Mouse (Mus musculus) hindbrain, embryonic 14.5 days (tissue): ENCODE results near the gene Adam12. TPM values are rescaled to one million over a fixed set of nuclear protein-coding genes. Genes with fewer than 3 reads are reported as not detected.

ENCODE experiments used
- ATAC-seq: fragments of 200-750 bp; cut with Nextera tagmentation; 2 replicates; pipeline ENCODE4 v1.8.0; 2017; ENCODE audit warnings: moderate number of reproducible peaks, mild to moderate bottlenecking, moderate TSS enrichment, moderate library complexity; ENCODE audit not compliant: low FRiP score
- DNase-seq: peaks from one replicate; pipeline ENCODE4 v3.0.0-alpha.2; 2015; ENCODE audit warnings: low spot score
- H3K27ac ChIP-seq: fragments of 300-500 bp; sonication (generic); 2 replicates; pipeline ENCODE4 v1.5.1; 2014; ENCODE audit warnings: mild to moderate bottlenecking, moderate library complexity
- H3K27me3 ChIP-seq: fragments of 300-500 bp; sonication (generic); 2 replicates; pipeline ENCODE4 v1.6.1; 2014; ENCODE audit warnings: mild to moderate bottlenecking, low read length, mixed read lengths; ENCODE audit not compliant: control insufficient read depth, insufficient read depth
- H3K36me3 ChIP-seq: fragments of 300-500 bp; sonication (generic); replicated peaks from 2 replicates; pipeline ENCODE4 v1.6.1; 2014; ENCODE audit not compliant: control insufficient read depth, insufficient read depth
- H3K4me1 ChIP-seq: fragments of 300-500 bp; sonication (generic); replicated peaks from 2 replicates; pipeline ENCODE4 v1.6.1; 2014; ENCODE audit warnings: antibody characterized with exemption, low read length, mixed read lengths; ENCODE audit not compliant: control insufficient read depth, insufficient read depth
- H3K4me2 ChIP-seq: fragments of 300-500 bp; sonication (generic); replicated peaks from 2 replicates; pipeline ENCODE4 v1.6.1; 2014; ENCODE audit warnings: mild to moderate bottlenecking, moderate library complexity
- H3K4me3 ChIP-seq: fragments of 300-500 bp; sonication (generic); replicated peaks from 2 replicates; pipeline ENCODE4 v1.5.1; 2014; ENCODE audit warnings: mild to moderate bottlenecking, low read length
- H3K9ac ChIP-seq: fragments of 300-500 bp; sonication (generic); 2 replicates; pipeline ENCODE4 v1.6.1; 2014
- H3K9me3 ChIP-seq: fragments of 300-500 bp; sonication (generic); 2 replicates; pipeline ENCODE4 v1.6.1; 2016; ENCODE audit warnings: low read length; ENCODE audit not compliant: control insufficient read depth
- WGBS: fragments of 180-500 bp; shearing (Covaris S2); extraction: QIAGEN DNeasy Blood & Tissue Kit; methylation state at CpG from one replicate; pipeline ENCODE4 v1.1.7; 2014; 5-methylcytosine and 5-hydroxymethylcytosine counted together
- polyA plus RNA-seq: library from polyadenylated mRNA; unstranded; fragments of >200 nt; fragmentation: Nextera tagmentation; extraction: Ambion mirVana; gene quantifications from 2 replicates; pipeline ENCODE4 v1.2.1, GENCODE M21; 2014

The Adam12 gene
- polyA plus RNA-seq, 1 experiment from 2014 or later = 7.0 TPM

- no peaks in the 10 kb centered on the region for H3K9me3 ChIP-seq
- H3K4me3 ChIP-seq = no peak overlapping the region
- no peak overlapping the region for H3K4me2 ChIP-seq
- no peaks in the 10 kb centered on the region for H3K36me3 ChIP-seq
- no peak overlapping the region for H3K27ac ChIP-seq
- no peaks in the 10 kb centered on the region for H3K4me1 ChIP-seq
- no peak overlapping the region for H3K9ac ChIP-seq
- ATAC-seq (no peak), DNase-seq (no peak)
- H3K27me3 ChIP-seq = no peaks in the 10 kb centered on the region
- WGBS = 81% methylated on average over 1 of the region's 1 CpGs
Measured at GRCm38 (mm10) chr7:134110116-134110515, 121.8 kb downstream of the Adam12 start.

GRCm38 (mm10) chr7:134107849-134108248 is 124.1 kb downstream of the Adam12 start:
- Histone ChIP-seq H3K4me1 (no peaks in the 10 kb centered on the region), H3K27ac (no peak overlapping the region), H3K4me2 (no peak overlapping the region), H3K36me3 (no peaks in the 10 kb centered on the region), H3K9me3 (no peaks in the 10 kb centered on the region), H3K4me3 (no peak overlapping the region), H3K27me3 (no peaks in the 10 kb centered on the region), H3K9ac (no peak overlapping the region)
- no peak for DNase-seq
- whole genome bisulfite sequencing = 82% methylated on average over 3 of the region's 3 CpGs
- no peak for ATAC-seq

GRCm38 (mm10) chr7:134099010-134099409 is 132.9 kb downstream of the Adam12 start:
- H3K27me3 ChIP-seq = no peaks in the 10 kb centered on the region
- no peak overlapping the region for H3K9ac ChIP-seq
- WGBS = 60% methylated on average over 4 of the region's 4 CpGs
- H3K9me3 ChIP-seq = no peaks in the 10 kb centered on the region
- no peak overlapping the region for H3K4me3 ChIP-seq
- DNase-seq (no peak), ATAC-seq (no peak)
- H3K36me3 ChIP-seq = no peaks in the 10 kb centered on the region
- H3K27ac ChIP-seq = peak overlapping the region; percentile 32; the same call in 1 of the 2 replicates
- no peak overlapping the region for H3K4me2 ChIP-seq
- peaks cover 6% of the 10 kb centered on the region; the same call in 1 of the 2 replicates for H3K4me1 ChIP-seq

- Histone ChIP-seq H3K9me3 (no peaks in the 10 kb centered on the region), H3K27ac (no peak overlapping the region), H3K4me1 (peaks cover 6% of the 10 kb centered on the region; the same call in 1 of the 2 replicates), H3K4me2 (no peak overlapping the region), H3K27me3 (no peaks in the 10 kb centered on the region), H3K36me3 (no peaks in the 10 kb centered on the region), H3K4me3 (no peak overlapping the region), H3K9ac (no peak overlapping the region)
- no peak for ATAC-seq
- WGBS = 96% methylated on average over 2 of the region's 2 CpGs
- DNase-seq = no peak
Measured at GRCm38 (mm10) chr7:134097861-134098260, 134.1 kb downstream of the Adam12 start.

- Histone ChIP-seq H3K27me3 (no peaks in the 10 kb centered on the region), H3K4me2 (no peak overlapping the region), H3K9ac (no peak overlapping the region), H3K27ac (no peak overlapping the region), H3K4me3 (no peak overlapping the region), H3K9me3 (no peaks in the 10 kb centered on the region), H3K36me3 (no peaks in the 10 kb centered on the region), H3K4me1 (peaks cover 2% of the 10 kb centered on the region; the same call in 1 of the 2 replicates)
- WGBS = 35% methylated on average over 2 of the region's 2 CpGs
- no peak for DNase-seq
- no peak for ATAC-seq
Measured at GRCm38 (mm10) chr7:134093871-134094270, 138.1 kb downstream of the Adam12 start.

- no peaks in the 10 kb centered on the region for H3K4me1 ChIP-seq
- no peaks in the 10 kb centered on the region for H3K27me3 ChIP-seq
- no peak overlapping the region for H3K27ac ChIP-seq
- no peak overlapping the region for H3K9ac ChIP-seq
- H3K4me3 ChIP-seq = no peak overlapping the region
- WGBS = 76% methylated on average over 3 of the region's 3 CpGs
- H3K36me3 ChIP-seq = no peaks in the 10 kb centered on the region
- H3K4me2 ChIP-seq = no peak overlapping the region
- no peaks in the 10 kb centered on the region for H3K9me3 ChIP-seq
- ATAC-seq (no peak), DNase-seq (no peak)
Measured at GRCm38 (mm10) chr7:134090764-134091163, 141.2 kb downstream of the Adam12 start.

GRCm38 (mm10) chr7:134090256-134090655 is 141.7 kb downstream of the Adam12 start:
- Histone ChIP-seq H3K9me3 (no peaks in the 10 kb centered on the region), H3K27ac (no peak overlapping the region), H3K4me2 (no peak overlapping the region), H3K9ac (no peak overlapping the region), H3K4me3 (no peak overlapping the region), H3K36me3 (no peaks in the 10 kb centered on the region), H3K27me3 (no peaks in the 10 kb centered on the region), H3K4me1 (no peaks in the 10 kb centered on the region)
- 95% methylated on average over 9 of the region's 9 CpGs for WGBS
- DNase-seq = no peak
- ATAC-seq = no peak

- Histone ChIP-seq H3K4me2 (no peak overlapping the region), H3K4me1 (no peaks in the 10 kb centered on the region), H3K9ac (no peak overlapping the region), H3K9me3 (no peaks in the 10 kb centered on the region), H3K27me3 (no peaks in the 10 kb centered on the region), H3K36me3 (no peaks in the 10 kb centered on the region), H3K4me3 (no peak overlapping the region), H3K27ac (no peak overlapping the region)
- ATAC-seq = no peak
- no peak for DNase-seq
- 78% methylated on average over 14 of the region's 14 CpGs for WGBS
Measured at GRCm38 (mm10) chr7:134088548-134089347, 143.2 kb downstream of the Adam12 start.

- Histone ChIP-seq H3K36me3 (no peaks in the 10 kb centered on the region), H3K9me3 (no peaks in the 10 kb centered on the region), H3K4me2 (no peak overlapping the region), H3K4me3 (no peak overlapping the region), H3K4me1 (no peaks in the 10 kb centered on the region), H3K9ac (no peak overlapping the region), H3K27ac (no peak overlapping the region), H3K27me3 (no peaks in the 10 kb centered on the region)
- DNase-seq (no peak), ATAC-seq (no peak)
- WGBS = 95% methylated on average over 1 of the region's 2 CpGs
Measured at GRCm38 (mm10) chr7:134085396-134085795, 146.6 kb downstream of the Adam12 start.
